Mouse (Mus musculus) layer of hippocampus, adult 2 months (tissue): ENCODE data around the gene Tshz2. TPM values are rescaled to one million over a fixed set of nuclear protein-coding genes. Genes with fewer than 3 reads are reported as not detected.

Experiments used
- DNase-seq, 2 experiments: peaks; one replicate each; pipeline ENCODE4 v3.0.0; 2022; ENCODE audit warnings: low spot score in 2 of 2
- H3K27ac ChIP-seq: fragments of 200-600 bp; 2 replicates; pipeline ENCODE4 v1.8.1; 2022
- H3K4me3 ChIP-seq: fragments of 200-600 bp; 2 replicates; pipeline ENCODE4 v1.8.1; 2022; ENCODE audit warnings: mild to moderate bottlenecking
- CTCF ChIP-seq: fragments of 200-600 bp; conservative IDR thresholded peaks from 2 replicates; pipeline ENCODE4 v1.8.1; 2022; ENCODE audit warnings: antibody characterized with exemption, mild to moderate bottlenecking, moderate library complexity
- total RNA-seq, 2 experiments: library from RNA; stranded (reverse); gene quantifications; 2 replicates each; pipeline ENCODE4 v1.2.3; 2021

Gene Tshz2
- total RNA-seq, 2 experiments from 2014 or later: 25.1 to 33.5 TPM

DNA sequence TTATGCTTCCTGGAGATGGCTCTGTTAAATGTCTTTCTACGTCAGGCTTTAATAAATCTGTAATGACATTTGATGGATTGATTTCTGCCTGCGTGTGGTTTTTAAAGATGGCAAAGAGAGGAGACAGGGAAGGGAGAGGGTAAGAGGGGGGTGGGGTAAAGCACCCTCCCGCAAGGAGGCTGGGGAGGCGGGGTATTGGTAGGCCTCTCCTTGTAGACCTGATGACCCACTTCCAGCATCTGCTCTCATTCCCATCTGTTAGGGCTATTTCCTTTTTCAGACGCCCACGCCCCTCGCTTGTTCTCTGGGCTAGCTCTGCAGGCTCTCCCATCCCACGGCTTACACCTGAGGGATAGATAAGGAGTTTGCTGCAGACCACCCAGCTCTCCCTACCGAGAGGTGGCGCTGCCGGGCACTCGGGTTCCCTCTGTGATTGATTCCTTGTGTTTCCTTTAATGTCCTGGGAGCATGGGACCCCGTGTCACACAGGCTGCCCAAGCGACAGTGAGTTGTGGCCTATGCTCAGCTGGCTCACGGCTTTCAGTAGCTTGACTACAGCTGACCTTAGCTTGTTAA lies 445.7 kb downstream of the Tshz2 start:
- peak; percentile 52 for TF ChIP-seq CTCF
- H3K27ac ChIP-seq: no peak overlapping the region
- no peak overlapping the region for H3K4me3 ChIP-seq
- DNase-seq: no peak

DNA sequence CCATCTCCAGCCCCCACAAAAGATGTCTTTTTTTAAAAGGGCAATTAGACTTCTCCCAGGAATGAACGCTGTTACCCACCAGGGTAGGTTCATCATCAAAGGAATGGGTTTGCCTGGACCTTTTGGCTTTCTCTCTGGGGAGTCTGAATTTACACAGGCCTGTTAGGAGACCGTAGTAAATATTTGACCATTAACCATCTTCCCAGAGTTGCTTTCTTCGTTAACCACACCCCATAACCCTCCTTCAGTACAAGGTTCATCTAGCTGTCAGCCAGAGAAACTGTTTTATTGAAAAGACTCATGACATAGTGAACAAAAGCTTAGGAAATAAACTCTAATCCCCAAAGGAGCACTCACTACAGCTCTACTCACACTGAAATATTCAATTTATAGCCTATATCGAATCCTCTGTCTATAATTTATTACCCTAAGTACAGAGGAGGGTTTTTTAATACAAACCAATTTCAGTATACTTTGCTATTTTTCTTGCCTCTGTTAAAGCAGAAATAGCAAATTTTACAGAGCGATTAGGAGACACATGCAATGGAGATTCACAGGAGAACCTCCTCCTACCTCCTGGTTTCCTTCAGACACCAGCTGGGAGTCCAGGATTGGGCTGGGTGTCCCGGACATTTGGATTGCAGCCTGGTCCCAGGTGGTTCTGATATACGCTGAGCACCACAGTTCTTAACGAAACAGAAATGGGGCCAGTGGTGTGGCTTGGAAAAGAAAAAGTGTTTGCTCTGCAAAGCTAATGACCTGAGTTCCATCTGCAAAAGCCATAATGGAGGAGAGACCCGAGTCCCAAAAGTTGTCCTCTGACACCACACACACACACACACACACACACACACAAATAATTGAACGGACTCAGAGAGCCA lies 459.0 kb downstream of the Tshz2 start:
- Histone ChIP-seq H3K4me3 (no peak overlapping the region), H3K27ac (no peak overlapping the region)
- TF ChIP-seq CTCF: no peak
- DNase-seq: no peak

DNA sequence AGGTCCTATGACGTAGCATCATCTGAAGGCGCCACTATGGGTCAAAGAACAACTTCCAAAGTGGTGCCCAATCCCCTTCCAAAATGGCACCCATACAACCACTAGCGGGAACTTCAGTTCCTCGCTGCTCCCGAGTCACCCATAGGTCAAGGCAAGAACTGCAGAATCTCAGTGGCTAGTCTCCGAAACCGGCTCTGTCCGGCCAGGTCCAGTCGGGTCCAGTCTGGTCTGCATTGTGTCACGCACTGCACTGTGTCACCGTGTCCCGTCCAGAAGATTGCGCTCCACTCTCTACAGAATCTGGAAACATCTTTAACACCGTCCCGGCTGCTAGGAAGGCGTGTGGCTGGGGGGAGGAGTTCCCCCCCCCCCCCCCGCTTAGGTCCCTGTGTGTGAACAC lies 461.4 kb downstream of the Tshz2 start:
- Histone ChIP-seq H3K27ac (no peak overlapping the region), H3K4me3 (no peak overlapping the region)
- TF ChIP-seq CTCF: no peak
- DNase-seq: no peak

DNA sequence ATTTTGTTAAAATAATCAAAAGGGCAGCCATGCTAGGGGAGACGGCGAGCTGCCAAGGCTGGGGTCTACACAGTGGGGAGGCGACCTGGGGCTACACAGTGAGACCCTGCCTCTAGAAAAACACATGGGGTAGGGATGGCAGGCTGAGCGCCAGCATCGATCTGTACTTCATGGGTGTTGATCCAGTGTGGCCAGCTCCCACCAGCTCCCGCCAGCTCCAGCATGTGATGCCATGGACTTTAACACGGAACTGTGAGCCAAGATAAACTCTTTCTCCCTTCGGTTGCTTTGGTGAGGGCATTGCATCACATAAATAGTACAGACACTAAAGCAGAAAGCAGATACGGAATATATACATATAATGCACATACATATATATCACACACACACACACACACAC lies 462.1 kb downstream of the Tshz2 start:
- Histone ChIP-seq H3K27ac (no peak overlapping the region), H3K4me3 (no peak overlapping the region)
- no peak for TF ChIP-seq CTCF
- DNase-seq: no peak

DNA sequence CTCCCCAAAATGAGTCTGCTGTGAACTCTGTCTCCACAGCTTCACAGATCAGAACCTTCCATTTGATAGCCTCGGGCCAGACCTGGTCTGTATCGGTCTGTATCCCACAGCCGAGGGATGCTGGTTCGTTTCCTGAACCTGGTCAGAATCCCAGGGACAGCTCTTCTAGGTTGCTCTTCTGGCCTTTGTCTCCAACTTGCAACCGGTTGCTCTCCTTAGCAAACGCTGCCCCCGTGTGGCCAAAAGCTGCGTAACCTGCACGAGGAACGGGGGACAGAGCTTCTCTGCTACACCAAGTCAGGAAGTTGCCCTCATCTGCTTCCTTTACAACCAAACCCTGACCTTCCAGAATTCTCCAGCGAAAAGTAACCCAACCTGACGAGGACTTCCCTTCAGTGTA lies 468.3 kb downstream of the Tshz2 start:
- Histone ChIP-seq H3K4me3 (no peak overlapping the region), H3K27ac (no peak overlapping the region)
- DNase-seq: peak; percentile 84 to 95
- TF ChIP-seq CTCF: peak; percentile 94

DNA sequence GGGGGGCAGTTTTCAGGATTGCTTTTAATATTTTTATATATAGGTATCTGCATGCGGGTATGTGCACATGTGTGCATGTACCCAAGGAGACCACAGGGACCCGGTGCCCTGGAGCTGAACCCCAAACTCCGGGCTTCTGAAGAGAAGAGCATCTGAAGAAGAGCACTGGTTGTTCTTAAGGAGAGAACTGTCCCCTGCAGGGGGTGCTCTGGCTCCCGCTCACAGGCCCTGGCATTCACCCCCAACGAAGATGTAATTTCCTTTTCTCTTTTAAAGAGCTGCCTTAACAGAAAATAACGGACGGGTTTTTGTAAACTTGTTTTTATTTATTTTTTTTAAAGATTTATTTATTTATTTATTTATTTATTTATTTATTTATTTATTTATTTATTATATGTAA lies 469.1 kb downstream of the Tshz2 start:
- no peak overlapping the region for H3K27ac ChIP-seq
- peak; percentile 34 for TF ChIP-seq CTCF
- no peak overlapping the region for H3K4me3 ChIP-seq
- DNase-seq: no peak

DNA sequence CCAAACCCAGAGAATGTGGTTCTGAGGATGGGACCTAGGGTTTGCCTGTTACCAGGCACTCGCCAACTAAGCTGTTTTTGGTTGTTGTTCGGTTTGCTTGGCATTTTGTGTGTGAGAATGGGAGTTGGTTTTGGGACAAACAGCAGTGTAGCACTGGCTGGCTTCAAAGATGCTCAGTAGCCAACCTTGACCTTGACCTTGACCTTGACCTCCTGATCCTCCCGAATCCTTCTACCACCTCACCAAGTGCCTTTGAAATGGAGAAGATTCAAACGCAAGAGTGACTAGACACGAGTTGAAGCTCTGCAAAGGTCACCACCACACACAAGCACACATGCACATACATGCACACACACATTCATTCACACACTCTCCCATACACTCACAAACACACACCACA lies 470.5 kb downstream of the Tshz2 start:
- DNase-seq: no peak
- H3K27ac ChIP-seq: no peak overlapping the region
- no peak for TF ChIP-seq CTCF
- H3K4me3 ChIP-seq: no peak overlapping the region

DNA sequence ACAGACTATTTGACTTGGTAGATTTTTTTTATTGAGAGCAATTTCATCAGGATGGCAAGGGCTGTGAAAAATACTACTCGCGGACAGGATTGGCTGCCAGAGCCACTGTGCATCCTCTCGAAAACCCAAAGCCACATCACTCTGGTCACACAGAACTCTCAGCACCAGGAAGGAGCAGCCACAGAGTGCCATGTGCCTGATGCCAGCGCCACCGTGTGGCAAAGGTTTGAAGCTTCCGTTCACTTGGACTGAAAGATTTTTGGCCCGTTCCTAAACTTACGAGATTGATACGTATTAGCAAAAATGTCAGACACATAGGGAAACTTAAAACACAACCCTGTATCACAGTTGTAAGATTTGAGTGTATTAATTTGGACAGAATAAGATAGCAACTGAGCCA lies 471.0 kb downstream of the Tshz2 start:
- Histone ChIP-seq H3K4me3 (no peak overlapping the region), H3K27ac (no peak overlapping the region)
- DNase-seq: peak; percentile 43 to 63
- peak; percentile 89 for TF ChIP-seq CTCF

DNA sequence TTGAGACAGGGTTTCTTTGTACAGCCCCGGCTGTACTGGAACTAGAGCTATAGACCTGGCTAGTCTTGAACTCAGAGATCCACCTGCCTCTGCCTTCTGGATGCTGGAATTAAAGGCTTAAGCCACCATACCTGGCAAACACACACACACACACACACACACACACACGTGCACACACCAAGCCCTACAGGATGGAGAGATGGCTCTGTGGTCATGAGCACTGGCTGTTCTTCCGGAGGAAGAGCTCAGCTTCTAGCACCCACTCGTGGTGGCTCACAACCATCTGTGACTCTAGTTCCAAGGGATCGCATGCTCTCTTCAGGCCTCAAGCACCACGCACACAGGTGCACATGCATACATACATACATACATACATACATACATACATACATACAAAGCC lies 471.6 kb downstream of the Tshz2 start:
- DNase-seq: no peak
- no peak for TF ChIP-seq CTCF
- H3K4me3 ChIP-seq: no peak overlapping the region
- H3K27ac ChIP-seq: no peak overlapping the region

DNA sequence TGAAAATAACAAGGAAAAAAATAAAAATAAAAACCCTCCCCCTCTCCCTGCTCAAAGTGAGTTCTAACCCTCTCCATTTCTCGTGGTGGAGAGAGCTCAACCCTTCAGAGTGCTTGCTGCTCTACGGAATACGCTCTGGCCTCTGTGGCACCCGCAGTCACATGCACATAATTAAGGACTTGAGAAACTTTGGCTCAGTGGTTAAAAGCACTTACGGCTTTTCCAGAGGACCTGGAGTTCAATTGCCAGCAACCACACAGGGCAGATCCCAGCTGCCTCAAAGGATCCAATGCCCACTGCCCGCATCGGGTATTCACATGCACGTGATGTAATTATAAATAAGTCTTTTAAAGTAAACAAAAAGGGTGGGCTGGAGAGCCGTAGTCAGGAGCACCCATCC lies 473.2 kb downstream of the Tshz2 start:
- no peak for DNase-seq
- TF ChIP-seq CTCF: no peak
- Histone ChIP-seq H3K4me3 (no peak overlapping the region), H3K27ac (no peak overlapping the region)

DNA sequence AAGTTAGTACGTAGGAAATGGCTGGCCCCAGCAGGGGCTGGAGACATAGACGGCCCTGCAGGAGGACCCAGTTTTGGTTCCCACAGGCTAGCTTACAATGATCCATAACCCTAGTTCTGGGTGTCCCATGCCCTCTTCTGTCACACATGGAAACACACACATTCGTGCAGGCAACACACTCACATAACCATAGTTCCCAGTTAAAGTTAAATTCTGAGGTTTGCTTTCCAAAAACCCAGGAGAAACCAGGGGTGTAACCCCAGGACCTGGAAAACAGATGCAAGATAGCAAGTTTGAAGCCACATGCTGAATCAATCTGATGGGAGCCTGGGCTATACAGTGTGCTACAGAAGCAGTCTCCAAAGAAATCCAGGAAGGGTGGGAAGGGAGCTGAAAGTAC lies 475.0 kb downstream of the Tshz2 start:
- DNase-seq: no peak
- no peak overlapping the region for H3K4me3 ChIP-seq
- TF ChIP-seq CTCF: no peak
- no peak overlapping the region for H3K27ac ChIP-seq

DNA sequence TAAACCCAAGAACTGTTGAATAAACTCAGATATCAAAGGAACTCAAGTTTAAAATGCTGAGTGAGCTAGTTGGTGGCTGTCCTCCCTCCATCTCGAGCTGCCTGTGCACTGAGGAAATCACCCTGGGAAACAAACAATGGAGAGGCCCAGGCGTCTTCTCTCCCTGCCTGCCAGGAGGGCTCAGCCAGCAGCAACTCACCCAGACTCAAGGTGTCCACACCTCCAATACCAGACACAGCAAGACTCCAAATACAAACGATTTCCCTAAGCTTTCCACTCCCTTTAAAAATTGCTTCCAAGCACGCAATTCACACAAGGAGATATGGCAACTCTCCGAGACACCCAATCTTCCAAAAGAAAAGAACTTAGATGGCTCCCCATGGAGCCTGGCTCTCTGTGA lies 476.7 kb downstream of the Tshz2 start:
- no peak for DNase-seq
- Histone ChIP-seq H3K4me3 (no peak overlapping the region), H3K27ac (no peak overlapping the region)
- no peak for TF ChIP-seq CTCF

DNA sequence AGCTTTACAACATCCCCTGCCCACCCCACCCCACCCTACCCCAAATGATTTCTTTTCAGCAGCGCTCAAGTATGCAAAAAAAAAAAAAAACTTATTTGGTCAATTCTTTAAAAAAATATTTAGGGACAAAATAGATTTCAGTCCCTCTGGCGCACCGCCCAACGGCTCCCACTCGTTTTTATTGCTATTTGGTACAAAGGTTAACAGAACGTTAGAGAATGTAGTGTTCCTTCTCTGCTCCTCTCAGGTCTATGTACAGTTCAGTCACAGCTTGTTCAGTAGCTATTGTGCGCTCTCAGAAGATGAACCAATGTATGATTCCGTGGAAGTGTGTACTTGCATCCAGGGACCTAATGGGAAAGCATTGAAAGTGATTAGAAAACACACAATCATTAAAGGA lies 477.5 kb downstream of the Tshz2 start:
- no peak overlapping the region for H3K27ac ChIP-seq
- no peak for DNase-seq
- TF ChIP-seq CTCF: no peak
- H3K4me3 ChIP-seq: no peak overlapping the region

DNA sequence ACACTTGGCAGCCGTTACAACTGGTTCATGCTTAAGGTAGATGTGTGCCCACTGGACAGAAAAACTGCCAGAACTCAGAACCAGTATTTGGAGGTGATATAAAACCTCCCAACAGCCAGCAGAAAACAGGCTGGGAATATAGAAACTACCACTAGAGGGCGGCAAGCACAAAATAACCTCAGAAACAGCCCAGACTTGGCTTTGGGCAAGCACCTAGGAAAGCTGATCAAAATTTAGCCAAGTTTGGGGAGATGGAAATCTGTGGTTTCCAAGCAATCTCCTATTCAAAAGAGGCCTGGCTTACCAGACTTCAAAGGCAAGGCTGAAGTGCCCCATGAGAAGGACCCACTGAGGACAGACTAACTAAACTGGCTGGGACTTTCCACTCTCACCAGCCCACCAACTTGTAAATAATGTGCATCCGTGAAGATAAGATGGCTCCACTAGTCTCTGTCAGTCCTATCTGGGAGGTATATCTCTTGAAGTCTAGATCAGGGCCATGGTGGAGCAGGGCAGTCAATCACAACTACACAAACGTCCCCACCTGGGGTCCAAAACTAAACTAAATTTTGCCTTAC lies 484.0 kb downstream of the Tshz2 start:
- TF ChIP-seq CTCF: peak; percentile 91

More for the DNA sequence above, 484.0 kb downstream of the Tshz2 start:
- DNase-seq: peak; percentile 83 to 86
- Histone ChIP-seq H3K4me3 (no peak overlapping the region), H3K27ac (peak overlapping the region; percentile 64)
